Mouse (Mus musculus) mouse embryonic stem cell (cell line): ENCODE results near the gene Jhy.

Source experiments
- in situ Hi-C, 2 experiments: fragments of 300-500 bp; cut with MboI; formaldehyde crosslinking; loops; 1 replicate in 1 of 2; 3 replicates in 1 of 2; pipeline ENCODE4 v1.14.3; 2019 to 2020; ENCODE audit warnings: low sequenced_read_pairs in 2 of 2, low pct_unique_long_range_greater_than_20kb in 1 of 2, mixed read lengths in 1 of 2; ENCODE audit not compliant: unreplicated experiment in 1 of 2

The Jhy gene

DNA sequence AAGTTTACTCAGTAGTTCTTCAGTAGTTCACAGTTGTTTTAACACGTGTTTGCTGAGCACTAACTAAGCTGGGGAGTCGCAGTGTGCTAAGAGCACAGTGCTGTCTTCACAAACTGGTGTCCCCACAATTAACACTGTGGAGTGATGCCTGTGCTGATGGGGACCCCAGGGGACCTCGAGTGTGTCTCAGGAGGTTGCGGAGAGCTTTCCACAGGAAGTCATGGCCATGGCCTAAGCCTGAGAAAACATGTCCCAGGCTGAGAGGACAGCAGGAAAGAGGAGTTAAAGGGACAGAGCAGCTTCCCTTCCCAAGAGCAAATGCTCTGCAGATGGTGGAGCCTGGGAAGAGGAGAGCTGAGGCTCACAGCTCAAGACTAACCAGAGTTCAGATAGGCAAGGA lies 16.8 kb downstream of the Jhy start:
- in situ Hi-C loops, result no loop called here

- in situ Hi-C loops, result no loop called here
Observed at GRCm38 (mm10) chr9:40937425-40937824, 26.5 kb downstream of the Jhy start.

- in situ Hi-C loops, result no loop called here
Observed at GRCm38 (mm10) chr9:40933323-40933722, 30.6 kb downstream of the Jhy start.

DNA sequence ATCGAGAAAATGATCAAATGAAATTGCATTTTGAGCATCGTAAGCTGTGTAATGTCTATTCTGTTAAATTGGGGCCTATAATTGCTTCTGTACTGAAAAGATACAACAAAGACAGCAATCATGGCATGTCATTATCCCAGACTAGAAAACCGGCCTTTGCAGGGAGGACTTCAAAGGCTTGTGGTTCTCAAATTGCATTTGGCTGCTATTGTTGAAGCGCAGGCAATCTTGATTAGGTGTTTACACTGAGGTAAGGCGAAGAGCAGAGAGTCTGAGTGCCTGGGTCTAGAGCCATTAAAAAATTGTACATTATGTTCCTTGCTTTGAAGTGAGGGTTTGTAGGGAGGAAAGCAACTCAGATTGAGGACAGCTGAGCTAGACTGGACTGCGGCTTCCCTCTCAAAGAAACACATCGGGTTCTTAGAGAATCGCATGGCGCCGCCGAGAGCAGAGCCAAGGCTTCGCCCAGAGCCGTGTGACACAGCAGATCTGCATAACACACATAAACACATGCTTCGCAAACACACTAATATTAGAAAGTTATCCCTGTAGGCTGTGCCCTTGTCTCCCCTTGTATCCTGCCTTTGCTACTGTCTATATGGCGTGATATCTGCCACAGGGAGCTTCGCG lies 36.5 kb downstream of the Jhy start:
- in situ Hi-C loops, result no loop called here

- in situ Hi-C loops, result no loop called here
Observed at GRCm38 (mm10) chr9:40917871-40918613, 45.9 kb downstream of the Jhy start.

GRCm38 (mm10) chr9:40908915-40909314 lies 55.0 kb downstream of the Jhy start:
- in situ Hi-C loops, result no loop called here

DNA sequence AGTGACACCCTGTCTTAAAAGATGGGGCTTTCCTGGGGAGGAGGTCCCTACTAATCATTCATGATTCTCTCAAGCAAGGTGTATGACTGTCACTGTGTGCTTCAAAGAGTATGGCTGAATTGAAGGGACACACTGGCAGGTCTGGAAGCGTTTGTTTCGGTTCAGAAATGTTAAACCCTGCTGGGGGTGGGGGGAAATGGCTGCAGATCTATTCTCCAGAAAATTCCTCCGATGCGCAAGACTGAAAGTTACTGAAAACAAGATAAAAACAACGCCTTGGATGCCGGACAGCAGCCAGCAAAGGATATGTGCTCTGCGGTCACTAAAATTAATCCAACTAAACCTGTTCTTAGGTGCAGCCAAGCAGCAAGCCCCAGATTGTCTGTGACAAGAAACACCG lies 55.5 kb downstream of the Jhy start:
- in situ Hi-C loops, result no loop called here

GRCm38 (mm10) chr9:40907413-40907812 lies 56.5 kb downstream of the Jhy start:
- in situ Hi-C loops, result no loop called here

DNA sequence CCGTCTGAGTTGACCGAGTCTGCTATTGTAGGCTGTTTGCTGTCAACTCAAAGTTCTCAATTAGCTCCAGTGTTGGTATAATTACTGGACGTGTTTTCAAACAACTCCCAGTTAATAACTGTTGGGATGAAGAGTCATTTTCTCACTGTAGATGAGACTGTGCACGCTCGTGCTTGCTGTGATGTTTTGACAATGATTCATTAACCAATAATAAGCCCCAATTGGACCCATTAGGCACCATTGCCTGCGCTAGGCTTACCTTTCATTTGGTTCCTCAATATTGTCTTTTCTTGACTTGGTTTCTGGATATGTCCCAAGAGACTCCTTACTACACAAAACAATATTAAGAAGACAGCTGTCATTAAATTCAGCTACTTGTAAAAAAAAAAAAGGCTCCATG lies 71.5 kb downstream of the Jhy start:
- in situ Hi-C loops, result no loop called here

GRCm38 (mm10) chr9:40889389-40889788 lies 74.5 kb downstream of the Jhy start:
- in situ Hi-C loops, result no loop called here

DNA sequence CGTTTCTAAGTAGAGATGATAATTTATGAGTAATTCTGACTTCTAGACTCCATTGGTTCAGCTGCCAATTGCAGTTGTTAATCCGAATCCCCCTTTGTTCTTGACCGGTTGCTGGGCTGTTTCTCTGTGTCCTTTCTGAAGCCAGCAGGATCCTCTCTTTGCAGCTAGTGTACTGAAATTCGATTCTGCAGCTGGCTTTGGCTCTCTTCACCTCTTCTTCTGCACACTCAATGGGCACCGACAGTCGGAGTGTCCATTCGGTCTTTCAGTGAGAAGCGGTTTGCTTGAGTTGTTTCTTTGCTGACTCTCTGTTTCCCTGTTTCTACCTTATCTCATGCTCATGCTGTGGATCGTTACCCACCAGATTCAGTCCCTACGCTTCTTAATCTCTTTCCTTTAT lies 78.2 kb downstream of the Jhy start:
- in situ Hi-C loops, result no loop called here

- in situ Hi-C loops, result no loop called here
Observed at GRCm38 (mm10) chr9:40878998-40879397, 84.9 kb downstream of the Jhy start.

DNA sequence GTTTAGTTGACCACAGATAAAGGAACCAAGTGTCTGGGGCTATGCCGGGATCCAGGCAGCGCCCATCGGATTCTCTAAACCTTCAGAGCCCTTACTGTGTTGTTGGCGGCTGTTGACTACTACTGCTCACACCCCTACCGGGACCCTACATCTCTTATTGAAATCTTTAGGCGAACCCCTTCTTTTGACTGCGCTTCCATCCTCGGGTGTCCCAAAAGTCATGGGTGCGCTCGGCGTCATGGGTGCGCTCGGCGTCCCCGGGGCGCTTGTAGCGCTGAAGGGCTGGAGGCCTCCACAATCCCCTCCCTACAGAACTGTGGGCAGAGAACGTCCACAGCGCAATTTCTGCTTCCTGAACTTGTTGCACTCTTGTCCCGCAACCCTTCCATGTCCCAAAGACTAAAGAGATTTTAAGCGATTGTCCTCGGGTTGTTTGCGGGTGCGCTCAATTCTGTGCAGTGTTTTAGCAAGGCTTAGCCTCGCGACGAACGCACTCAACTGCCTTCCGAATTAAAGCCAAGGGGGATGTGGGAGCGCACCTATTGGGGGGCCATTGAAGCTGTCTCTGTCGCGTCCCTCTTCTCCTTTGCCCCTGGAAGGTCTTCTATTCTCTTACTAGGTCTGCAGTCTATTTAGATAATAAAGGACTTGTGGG lies 85.5 kb downstream of the Jhy start:
- in situ Hi-C loops, result no loop called here

GRCm38 (mm10) chr9:40877881-40878235 lies 86.1 kb downstream of the Jhy start:
- in situ Hi-C loops, result no loop called here

- in situ Hi-C loops, result no loop called here
Observed at GRCm38 (mm10) chr9:40877146-40877880, 86.6 kb downstream of the Jhy start.

- in situ Hi-C loops, result no loop called here
Observed at GRCm38 (mm10) chr9:40876693-40877092, 87.2 kb downstream of the Jhy start.

GRCm38 (mm10) chr9:40876164-40876563 lies 87.8 kb downstream of the Jhy start:
- in situ Hi-C loops, result no loop called here

DNA sequence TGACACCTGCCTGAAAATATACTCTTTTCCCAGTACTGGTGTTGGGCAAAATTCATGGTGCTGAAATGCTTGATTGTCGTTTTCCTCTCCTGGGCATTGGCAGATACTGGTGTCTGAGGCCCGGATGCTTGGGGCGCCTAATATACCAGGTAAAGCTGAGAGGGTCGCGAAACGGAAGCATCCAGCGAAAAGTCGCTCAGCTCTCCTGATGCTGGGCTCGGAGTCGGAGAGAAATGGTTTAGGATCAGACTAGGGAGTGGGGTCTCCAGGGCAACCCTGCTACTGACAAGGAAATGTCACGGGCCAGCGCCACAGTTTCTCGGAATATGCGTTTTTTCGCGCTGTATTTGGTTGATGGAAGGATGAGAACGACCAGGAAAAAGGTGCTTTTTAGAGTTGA lies 88.5 kb downstream of the Jhy start:
- in situ Hi-C loops, result no loop called here

GRCm38 (mm10) chr9:40874961-40875360 lies 89.0 kb downstream of the Jhy start:
- in situ Hi-C loops, result no loop called here
